Mouse (Mus musculus) liver, postnatal 0 days (tissue): ENCODE measurements around the gene Cntfr.

Experiments used
- CTCF ChIP-seq: sonication (generic); IDR thresholded peaks from 2 replicates; pipeline ENCODE4 v1.5.1; 2016; ENCODE audit warnings: antibody characterized with exemption, low read depth
- EP300 ChIP-seq: IDR thresholded peaks from 2 replicates; pipeline ENCODE4 v1.6.1; 2016; ENCODE audit warnings: antibody characterized with exemption, low read depth, mild to moderate bottlenecking

GRCm38 (mm10) chr4:41737602-41738255 lies 40.8 kb upstream of the Cntfr start:
- TF ChIP-seq CTCF: peak; percentile 78
- no peak for TF ChIP-seq EP300
